Mouse (Mus musculus): ENCODE data around the gene Arhgap21. TPM values are rescaled to one million over a fixed set of nuclear protein-coding genes. Genes with fewer than 3 reads are reported as not detected.

The Arhgap21 gene
- polyA plus RNA-seq, 1 experiment from 2014 or later: 11.9 TPM

GRCm38 (mm10) chr2:20952716-20953115 lies 16.0 kb downstream of the Arhgap21 start:
- no peaks in the 10 kb centered on the region for H3K4me1 ChIP-seq
- ATAC-seq (ENCODE audit: insufficient read depth, low FRiP score, low read depth): no peak
- 60% methylated on average over 4 of the region's 4 CpGs for WGBS

GRCm38 (mm10) chr2:20949168-20949567 lies 19.5 kb downstream of the Arhgap21 start:
- H3K9ac ChIP-seq: no peak overlapping the region
- ATAC-seq (ENCODE audit: insufficient read depth, low FRiP score, low read depth): no peak
- no peak overlapping the region for H3K4me2 ChIP-seq
- H3K4me1 ChIP-seq: no peaks in the 10 kb centered on the region
- H3K27me3 ChIP-seq (replicated peaks): no peaks in the 10 kb centered on the region
- no peak overlapping the region for H3K4me3 ChIP-seq (replicated peaks)
- H3K9me3 ChIP-seq: no peaks in the 10 kb centered on the region
- H3K27ac ChIP-seq: no peak overlapping the region
- WGBS: 78% methylated on average over 3 of the region's 3 CpGs
- H3K36me3 ChIP-seq: no peaks in the 10 kb centered on the region

More at GRCm38 (mm10) chr2:20952716-20953115, 16.0 kb downstream of the Arhgap21 start:
- Histone ChIP-seq H3K36me3 (no peaks in the 10 kb centered on the region), H3K9ac (no peak overlapping the region), H3K4me3 (replicated peaks) (no peak overlapping the region), H3K9me3 (no peaks in the 10 kb centered on the region), H3K27me3 (replicated peaks) (no peaks in the 10 kb centered on the region), H3K27ac (no peak overlapping the region), H3K4me2 (no peak overlapping the region)

GRCm38 (mm10) chr2:20947036-20947435 lies 21.6 kb downstream of the Arhgap21 start:
- peaks cover 9% of the 10 kb centered on the region; the same call in 1 of the 2 replicates for H3K4me1 ChIP-seq
- no peak for ATAC-seq (ENCODE audit: insufficient read depth, low FRiP score, low read depth)
- no peaks in the 10 kb centered on the region for H3K9me3 ChIP-seq
- H3K27ac ChIP-seq: no peak overlapping the region
- no peaks in the 10 kb centered on the region for H3K36me3 ChIP-seq
- no peak overlapping the region for H3K9ac ChIP-seq
- H3K4me3 ChIP-seq (replicated peaks): no peak overlapping the region
- WGBS: 69% methylated on average over 1 of the region's 1 CpGs
- H3K4me2 ChIP-seq: no peak overlapping the region
- H3K27me3 ChIP-seq (replicated peaks): no peaks in the 10 kb centered on the region

GRCm38 (mm10) chr2:20945596-20945995 lies 23.1 kb downstream of the Arhgap21 start:
- Histone ChIP-seq H3K36me3 (no peaks in the 10 kb centered on the region), H3K9me3 (no peaks in the 10 kb centered on the region), H3K4me1 (peaks cover 15% of the 10 kb centered on the region), H3K4me3 (replicated peaks) (no peak overlapping the region), H3K27me3 (replicated peaks) (no peaks in the 10 kb centered on the region), H3K4me2 (no peak overlapping the region), H3K9ac (no peak overlapping the region), H3K27ac (no peak overlapping the region)
- WGBS: 89% methylated on average over 5 of the region's 5 CpGs
- ATAC-seq (ENCODE audit: insufficient read depth, low FRiP score, low read depth): no peak

- H3K4me2 ChIP-seq: no peak overlapping the region
- ATAC-seq (ENCODE audit: insufficient read depth, low FRiP score, low read depth): no peak
- no peaks in the 10 kb centered on the region for H3K9me3 ChIP-seq
- no peak overlapping the region for H3K27ac ChIP-seq
- no peak overlapping the region for H3K9ac ChIP-seq
- no peaks in the 10 kb centered on the region for H3K36me3 ChIP-seq
- no peak overlapping the region for H3K4me3 ChIP-seq (replicated peaks)
- 44% methylated on average over 7 of the region's 7 CpGs for WGBS
- no peaks in the 10 kb centered on the region for H3K27me3 ChIP-seq (replicated peaks)
- H3K4me1 ChIP-seq: peaks cover 20% of the 10 kb centered on the region
Observed at GRCm38 (mm10) chr2:20943730-20944454, 24.8 kb downstream of the Arhgap21 start.

- H3K4me1 ChIP-seq: peaks cover 20% of the 10 kb centered on the region
- no peak overlapping the region for H3K9ac ChIP-seq
- no peak overlapping the region for H3K4me2 ChIP-seq
- ATAC-seq (ENCODE audit: insufficient read depth, low FRiP score, low read depth): peak; percentile 61; the same call in 1 of the 2 replicates
- 11% methylated on average over 5 of the region's 5 CpGs for WGBS
- H3K9me3 ChIP-seq: no peaks in the 10 kb centered on the region
- no peaks in the 10 kb centered on the region for H3K36me3 ChIP-seq
- peak overlapping the region; percentile 10; the same call in 1 of the 2 replicates for H3K27ac ChIP-seq
- no peaks in the 10 kb centered on the region for H3K27me3 ChIP-seq (replicated peaks)
- H3K4me3 ChIP-seq (replicated peaks): no peak overlapping the region
Observed at GRCm38 (mm10) chr2:20943222-20943621, 25.5 kb downstream of the Arhgap21 start.

- no peaks in the 10 kb centered on the region for H3K36me3 ChIP-seq
- no peak overlapping the region for H3K4me2 ChIP-seq
- no peaks in the 10 kb centered on the region for H3K9me3 ChIP-seq
- H3K4me3 ChIP-seq (replicated peaks): no peak overlapping the region
- no peak for ATAC-seq (ENCODE audit: insufficient read depth, low FRiP score, low read depth)
- no peaks in the 10 kb centered on the region for H3K27me3 ChIP-seq (replicated peaks)
- H3K27ac ChIP-seq: peak overlapping the region; percentile 10; the same call in 1 of the 2 replicates
- WGBS: 27% methylated on average over 10 of the region's 10 CpGs
- no peak overlapping the region for H3K9ac ChIP-seq
- peaks cover 20% of the 10 kb centered on the region for H3K4me1 ChIP-seq
Observed at GRCm38 (mm10) chr2:20942434-20943198, 26.1 kb downstream of the Arhgap21 start.

- Histone ChIP-seq H3K27ac (no peak overlapping the region), H3K9me3 (no peaks in the 10 kb centered on the region), H3K27me3 (replicated peaks) (no peaks in the 10 kb centered on the region), H3K4me1 (peaks cover 20% of the 10 kb centered on the region), H3K4me3 (replicated peaks) (no peak overlapping the region), H3K4me2 (no peak overlapping the region), H3K36me3 (no peaks in the 10 kb centered on the region), H3K9ac (no peak overlapping the region)
- no peak for ATAC-seq (ENCODE audit: insufficient read depth, low FRiP score, low read depth)
Observed at GRCm38 (mm10) chr2:20941105-20941504, 27.6 kb downstream of the Arhgap21 start.

GRCm38 (mm10) chr2:20939367-20939766 lies 29.3 kb downstream of the Arhgap21 start:
- no peak for ATAC-seq (ENCODE audit: insufficient read depth, low FRiP score, low read depth)
- Histone ChIP-seq H3K4me1 (peaks cover 20% of the 10 kb centered on the region), H3K27ac (no peak overlapping the region), H3K9ac (no peak overlapping the region), H3K9me3 (no peaks in the 10 kb centered on the region), H3K36me3 (no peaks in the 10 kb centered on the region), H3K4me2 (no peak overlapping the region), H3K27me3 (replicated peaks) (no peaks in the 10 kb centered on the region), H3K4me3 (replicated peaks) (no peak overlapping the region)
- 59% methylated on average over 3 of the region's 3 CpGs for WGBS

- H3K36me3 ChIP-seq: no peaks in the 10 kb centered on the region
- no peak overlapping the region for H3K27ac ChIP-seq
- H3K9me3 ChIP-seq: no peaks in the 10 kb centered on the region
- 57% methylated on average over 4 of the region's 4 CpGs for WGBS
- no peaks in the 10 kb centered on the region for H3K27me3 ChIP-seq (replicated peaks)
- H3K4me1 ChIP-seq: peaks cover 8% of the 10 kb centered on the region; the same call in 1 of the 2 replicates
- no peak overlapping the region for H3K9ac ChIP-seq
- ATAC-seq (ENCODE audit: insufficient read depth, low FRiP score, low read depth): peak; percentile 83
- H3K4me3 ChIP-seq (replicated peaks): no peak overlapping the region
- no peak overlapping the region for H3K4me2 ChIP-seq
Observed at GRCm38 (mm10) chr2:20936609-20937221, 32.0 kb downstream of the Arhgap21 start.

- Histone ChIP-seq H3K9ac (no peak overlapping the region), H3K27ac (no peak overlapping the region), H3K4me1 (0 out of 2 replicates have a peak, but pooled peaks cover 5% of the 10 kb centered on the region), H3K4me2 (no peak overlapping the region), H3K4me3 (replicated peaks) (no peak overlapping the region), H3K36me3 (no peaks in the 10 kb centered on the region), H3K9me3 (no peaks in the 10 kb centered on the region), H3K27me3 (replicated peaks) (no peaks in the 10 kb centered on the region)
- 83% methylated on average over 9 of the region's 9 CpGs for WGBS
- no peak for ATAC-seq (ENCODE audit: insufficient read depth, low FRiP score, low read depth)
Observed at GRCm38 (mm10) chr2:20934406-20934805, 34.3 kb downstream of the Arhgap21 start.

All from stomach, embryonic 15.5 days (tissue).